Mouse (Mus musculus) adrenal gland, adult (tissue): ENCODE data around the gene Efna5.

Experiments
- DNase-seq, 2 experiments: peaks; one replicate each; pipeline ENCODE4 v3.0.0; 2022 to 2023; ENCODE audit warnings: low spot score in 1 of 2; ENCODE audit not compliant: inconsistent age in 2 of 2

The Efna5 gene

GRCm38 (mm10) chr17:62664709-62665108 is 216.4 kb downstream of the Efna5 start:
- DNase-seq: no peak

- peak in 1 of 2 experiments; percentile 27 for DNase-seq
Observed at GRCm38 (mm10) chr17:62661801-62662200, 219.3 kb downstream of the Efna5 start.

- peak in 1 of 2 experiments; percentile 27 for DNase-seq
Observed at GRCm38 (mm10) chr17:62659501-62660175, 221.5 kb downstream of the Efna5 start.

- DNase-seq: no peak
Observed at GRCm38 (mm10) chr17:62657832-62658630, 223.1 kb downstream of the Efna5 start.

GRCm38 (mm10) chr17:62657051-62657450 is 224.1 kb downstream of the Efna5 start:
- no peak for DNase-seq

GRCm38 (mm10) chr17:62656591-62656990 is 224.5 kb downstream of the Efna5 start:
- no peak for DNase-seq

- no peak for DNase-seq
Observed at GRCm38 (mm10) chr17:62655819-62656355, 225.2 kb downstream of the Efna5 start.

GRCm38 (mm10) chr17:62652451-62652850 is 228.7 kb downstream of the Efna5 start:
- DNase-seq: peak; percentile 8 to 54

GRCm38 (mm10) chr17:62651696-62652095 is 229.4 kb downstream of the Efna5 start:
- DNase-seq: no peak

GRCm38 (mm10) chr17:62649293-62649950 is 231.7 kb downstream of the Efna5 start:
- no peak for DNase-seq

GRCm38 (mm10) chr17:62646836-62647235 is 234.3 kb downstream of the Efna5 start:
- no peak for DNase-seq

GRCm38 (mm10) chr17:62642447-62643145 is 238.5 kb downstream of the Efna5 start:
- DNase-seq: peak in 1 of 2 experiments; percentile 46

GRCm38 (mm10) chr17:62640654-62641053 is 240.5 kb downstream of the Efna5 start:
- DNase-seq: no peak

- DNase-seq: peak; percentile 20 to 75
Observed at GRCm38 (mm10) chr17:62636896-62637295, 244.2 kb downstream of the Efna5 start.

GRCm38 (mm10) chr17:62634937-62635336 is 246.2 kb downstream of the Efna5 start:
- no peak for DNase-seq

GRCm38 (mm10) chr17:62628474-62628873 is 252.6 kb downstream of the Efna5 start:
- no peak for DNase-seq

GRCm38 (mm10) chr17:62627508-62627907 is 253.6 kb downstream of the Efna5 start:
- no peak for DNase-seq

GRCm38 (mm10) chr17:62625646-62626020 is 255.5 kb downstream of the Efna5 start:
- peak in 1 of 2 experiments; percentile 37 for DNase-seq

GRCm38 (mm10) chr17:62624804-62625645 is 256.1 kb downstream of the Efna5 start:
- DNase-seq: no peak

- DNase-seq: no peak
Observed at GRCm38 (mm10) chr17:62623224-62623623, 257.9 kb downstream of the Efna5 start.
